Mouse (Mus musculus) urinary bladder, postnatal 14 days (tissue): ENCODE measurements around the gene Mbl1.

Experiments used
- DNase-seq: peaks from one replicate; pipeline ENCODE4 v3.0.0; 2021; ENCODE audit warnings: low spot score

Mbl1 gene

GRCm38 (mm10) chr14:41151220-41151898, at the start of gene Mbl1:
Gene Mbl1 (plus strand): TSS chr14:41151458.
- DNase-seq, result no peak

GRCm38 (mm10) chr14:41102269-41102668, 49.0 kb upstream of the Mbl1 start:
- DNase-seq, result no peak

- DNase-seq, result no peak
These were observed 46.3 kb upstream of the Mbl1 start, which contains the start of gene Mat1a for GRCm38 (mm10) chr14:41104853-41105444. Gene Mat1a (plus strand): TSS chr14:41105035.

DNA sequence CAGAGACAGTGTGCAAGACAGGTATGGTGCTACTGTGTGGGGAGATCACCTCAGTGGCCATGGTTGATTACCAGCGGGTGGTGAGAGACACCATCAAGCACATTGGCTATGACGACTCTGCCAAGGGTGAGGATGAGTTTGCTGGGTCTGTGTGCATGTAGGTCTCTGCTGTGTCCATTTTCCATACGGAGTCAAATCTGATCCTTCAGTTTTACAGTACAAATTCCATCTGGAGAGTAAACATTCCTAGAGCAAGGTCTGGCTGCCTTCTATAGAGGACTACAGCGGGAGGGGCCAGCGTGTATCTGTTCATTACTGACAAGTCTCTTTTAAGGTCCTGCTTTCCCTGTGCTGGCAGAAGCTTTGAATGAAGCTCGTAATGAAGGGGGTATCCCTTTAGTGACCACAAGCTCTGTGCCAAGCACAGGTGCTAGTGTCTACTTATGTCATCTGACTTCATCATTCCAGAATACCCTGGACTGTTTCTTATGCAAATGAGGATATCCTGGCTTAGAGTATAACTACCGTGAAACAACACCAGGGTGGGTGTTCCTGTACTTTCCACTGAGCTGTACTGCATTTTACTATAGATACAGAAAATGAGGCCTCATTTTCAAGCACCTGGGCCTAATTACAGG, 40.1 kb upstream of the Mbl1 start:
- DNase-seq, result no peak

DNA sequence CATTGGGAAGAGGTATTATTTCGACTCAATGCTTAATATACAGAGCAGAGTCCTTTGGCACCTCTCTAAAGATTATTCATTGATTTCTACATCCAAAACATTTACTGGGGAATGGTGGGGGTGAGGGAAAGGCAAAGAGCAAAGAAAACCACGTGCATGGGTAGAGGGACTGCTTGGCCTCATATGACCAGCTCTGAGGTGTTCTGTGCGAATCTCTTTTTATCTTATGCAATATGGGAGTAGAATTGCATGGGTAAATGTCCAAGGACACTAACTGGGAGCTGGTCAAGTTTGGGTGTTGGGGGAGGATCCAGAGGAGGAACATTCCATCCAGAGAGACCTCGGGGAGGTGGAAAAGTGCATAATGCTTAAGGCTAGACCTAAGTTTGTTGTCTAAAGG, 38.3 kb upstream of the Mbl1 start:
- DNase-seq, result no peak

GRCm38 (mm10) chr14:41116271-41116670, 35.0 kb upstream of the Mbl1 start:
- no peak for DNase-seq

- no peak for DNase-seq
These were observed 26.6 kb upstream of the Mbl1 start for GRCm38 (mm10) chr14:41124683-41125082.

- DNase-seq, result peak; percentile 10
These were observed 23.3 kb upstream of the Mbl1 start for GRCm38 (mm10) chr14:41127997-41128396.

GRCm38 (mm10) chr14:41131540-41131939, 19.7 kb upstream of the Mbl1 start, which contains the start of gene Sftpa1:
Gene Sftpa1 (plus strand): TSS chr14:41131782.
- no peak for DNase-seq

- no peak for DNase-seq
These were observed 14.3 kb upstream of the Mbl1 start for GRCm38 (mm10) chr14:41137006-41137405.

DNA sequence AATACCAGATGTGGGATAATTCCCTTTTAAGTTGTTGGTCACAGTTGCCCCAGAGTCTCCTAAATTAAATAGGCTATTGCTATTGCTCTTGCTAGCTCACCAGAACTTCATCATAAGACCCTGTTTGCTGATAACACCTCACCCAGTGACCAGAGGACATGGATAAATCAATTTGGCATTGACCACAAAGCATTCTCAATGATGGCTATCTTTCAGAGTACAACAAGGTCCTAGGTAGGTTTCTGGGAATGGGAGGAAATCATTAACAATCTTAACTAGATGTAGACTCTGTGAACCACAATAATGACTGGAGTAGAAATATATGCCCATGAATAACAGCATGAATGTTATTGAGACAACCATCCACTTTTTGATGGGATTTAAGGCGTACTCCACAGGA, 10.6 kb upstream of the Mbl1 start:
- no peak for DNase-seq

GRCm38 (mm10) chr14:41146035-41146434, 5.2 kb upstream of the Mbl1 start:
- DNase-seq, result no peak

GRCm38 (mm10) chr14:41146922-41147321, 4.3 kb upstream of the Mbl1 start:
- DNase-seq, result no peak

DNA sequence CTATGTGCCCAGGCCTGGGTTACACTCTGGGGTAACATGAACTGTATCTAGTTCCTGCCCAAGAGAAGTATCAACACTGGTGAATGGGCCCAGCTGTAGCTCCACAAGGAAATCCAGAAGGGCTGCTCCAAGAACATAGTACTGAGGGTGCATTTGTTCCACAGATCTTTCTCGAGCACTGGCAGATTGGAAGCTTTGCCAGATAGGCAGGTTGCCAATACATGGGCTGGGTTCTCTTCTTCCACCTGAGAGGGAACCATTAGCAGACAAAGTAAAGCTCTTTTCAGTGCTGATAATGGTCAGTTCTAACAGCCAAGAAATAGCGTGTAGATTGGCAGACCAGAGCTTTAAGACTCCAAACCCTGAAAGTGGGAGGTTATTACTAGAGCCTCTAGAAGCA, 3.9 kb upstream of the Mbl1 start:
- DNase-seq, result no peak

GRCm38 (mm10) chr14:41160076-41160475, 8.8 kb downstream of the Mbl1 start:
- DNase-seq, result no peak

DNA sequence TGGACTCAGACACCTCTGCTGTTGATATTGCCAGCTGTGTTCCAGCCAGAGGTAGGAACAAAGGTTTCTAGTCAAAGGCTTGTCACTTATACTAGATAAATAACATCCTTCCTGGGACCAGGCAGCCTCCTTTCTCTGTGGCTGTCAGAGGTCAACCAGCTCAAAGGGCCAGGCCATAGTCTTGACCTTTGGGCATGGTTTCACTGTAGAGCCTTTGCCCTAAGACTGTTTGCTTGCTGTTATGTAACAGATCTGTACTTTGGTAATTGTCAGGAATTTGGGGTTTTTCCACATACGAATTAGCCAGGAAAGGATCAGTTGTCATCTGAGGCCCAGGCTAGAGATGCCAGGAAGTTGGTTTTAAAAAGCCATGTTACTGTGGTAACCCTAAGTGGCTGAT, 9.5 kb downstream of the Mbl1 start:
- no peak for DNase-seq

GRCm38 (mm10) chr14:41162663-41163062, 11.4 kb downstream of the Mbl1 start:
- DNase-seq, result peak; percentile 41

- no peak for DNase-seq
These were observed 16.0 kb downstream of the Mbl1 start for GRCm38 (mm10) chr14:41167278-41167677.

DNA sequence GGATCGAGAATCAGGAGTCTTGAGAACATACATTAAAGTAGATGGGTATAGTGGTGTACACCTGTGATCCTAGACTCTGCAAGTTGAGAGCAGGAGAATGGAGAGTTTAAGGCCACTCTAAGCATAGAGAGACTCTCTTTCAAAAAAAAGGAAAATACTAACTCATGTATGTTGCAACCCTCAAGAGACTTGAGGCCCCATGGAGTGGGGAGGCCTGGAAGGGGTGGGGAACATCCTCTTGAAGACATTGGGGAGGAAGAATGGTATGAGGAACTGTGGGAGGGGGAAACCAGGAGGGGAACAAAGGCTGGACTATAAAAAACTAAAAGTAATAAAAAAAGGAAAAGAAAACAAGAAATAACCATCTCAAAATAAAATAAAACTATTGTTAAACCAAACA, 17.3 kb downstream of the Mbl1 start:
- no peak for DNase-seq

GRCm38 (mm10) chr14:41170514-41170913, 19.3 kb downstream of the Mbl1 start:
- DNase-seq, result no peak

GRCm38 (mm10) chr14:41174802-41175201, 23.5 kb downstream of the Mbl1 start:
- no peak for DNase-seq

DNA sequence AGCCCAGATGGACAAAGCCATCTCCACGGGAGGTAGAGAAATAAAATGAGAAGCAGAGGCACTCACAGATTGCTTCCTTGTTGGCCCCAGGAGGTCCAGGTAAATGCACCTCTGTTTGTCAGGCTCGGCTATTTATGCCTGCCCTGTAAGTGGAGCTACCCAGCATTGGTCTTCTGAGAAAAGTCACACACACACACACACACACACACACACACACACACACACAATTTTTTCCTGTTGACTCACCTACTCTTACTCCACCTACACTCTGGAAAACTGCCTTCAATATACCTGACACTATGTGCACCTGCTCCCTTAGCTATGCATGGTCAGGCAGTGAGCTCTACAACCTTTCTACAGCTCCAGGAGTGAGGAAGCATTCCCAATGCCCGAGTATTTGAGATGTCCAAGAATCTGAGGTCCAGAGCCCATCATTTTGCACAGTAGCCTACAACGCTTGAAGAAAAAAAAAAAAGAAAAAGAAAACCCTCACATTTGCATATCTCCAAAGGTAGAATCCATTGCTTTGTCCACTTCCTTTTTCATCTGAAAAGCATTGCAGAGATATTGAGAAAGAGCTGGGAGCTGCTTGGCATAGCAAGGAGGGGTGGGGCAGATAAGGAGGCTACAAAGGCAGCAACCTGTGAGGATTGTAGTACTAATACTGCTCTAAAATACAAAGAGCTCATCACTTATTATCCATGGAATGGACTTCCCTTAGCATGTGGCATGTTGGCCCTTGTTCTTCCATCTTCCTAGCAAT, 34.0 kb downstream of the Mbl1 start, which contains the start of gene Sftpd:
Gene Sftpd (minus strand): TSS at position 91 of the 763 bp plus-strand sequence.
- DNase-seq, result no peak

- no peak for DNase-seq
These were observed 38.2 kb downstream of the Mbl1 start for GRCm38 (mm10) chr14:41189496-41189895.
